Mouse (Mus musculus): Measurements from ENCODE around the gene Lhb. TPM values are rescaled to one million over a fixed set of nuclear protein-coding genes. Genes with fewer than 3 reads are reported as not detected.
"Not testable (repeated sequence)": the region's sequence is repeated elsewhere in the genome, so short reads cannot be mapped to it uniquely, and the experiment has no call there.

Gene Lhb
- total and polyA plus RNA-seq, 3 experiments, result 0.84 TPM; not detected in 2

DNA sequence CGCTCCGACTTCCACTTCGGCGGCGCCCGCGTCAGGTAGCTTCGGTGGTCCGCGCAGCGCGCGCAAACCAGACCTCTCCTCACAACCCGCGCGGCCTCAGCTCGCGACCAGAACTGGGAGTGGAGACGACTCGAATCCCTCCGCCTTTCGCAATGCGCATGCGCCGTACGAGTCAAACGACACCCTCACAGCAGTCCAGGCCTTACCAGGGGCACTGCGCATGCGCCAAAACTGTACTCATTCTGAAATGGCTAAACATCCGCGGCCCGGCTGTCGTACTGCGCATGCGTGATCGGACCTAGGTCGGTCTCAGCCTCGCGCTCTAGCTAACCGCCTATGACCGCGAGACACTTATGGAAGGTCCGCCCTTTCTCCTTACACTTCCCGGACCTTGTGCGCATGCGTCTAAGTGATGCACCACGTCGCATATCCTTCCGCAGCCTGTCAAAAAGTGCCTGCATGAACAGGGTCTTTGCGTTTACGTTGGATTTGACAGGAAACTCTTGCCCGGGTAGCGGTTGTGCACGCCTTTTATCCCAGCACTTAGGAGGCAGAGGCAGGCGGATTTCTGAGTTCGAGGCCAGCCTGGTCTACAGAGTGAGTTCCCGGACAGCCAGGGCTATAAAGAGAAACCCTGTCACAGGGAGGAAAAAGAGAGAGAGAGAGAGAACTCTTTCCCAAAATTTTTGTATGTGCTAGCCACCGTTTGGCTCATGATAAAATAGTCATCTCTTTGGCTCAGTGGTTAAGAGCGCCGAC lies 24.9 kb upstream of the Lhb start, which contains the start of gene Snrnp70:
Gene Snrnp70 (minus strand): TSS at position 165 of the 759 bp plus-strand sequence.
- intact Hi-C loops (cut with DNase I), result loop anchor here (5.0 kb wide), 1 partner anchor 93 kb away; no protein-coding TSS in a partner anchor
- under 1% methylated on average over 60 of the region's 60 CpGs for WGBS

DNA sequence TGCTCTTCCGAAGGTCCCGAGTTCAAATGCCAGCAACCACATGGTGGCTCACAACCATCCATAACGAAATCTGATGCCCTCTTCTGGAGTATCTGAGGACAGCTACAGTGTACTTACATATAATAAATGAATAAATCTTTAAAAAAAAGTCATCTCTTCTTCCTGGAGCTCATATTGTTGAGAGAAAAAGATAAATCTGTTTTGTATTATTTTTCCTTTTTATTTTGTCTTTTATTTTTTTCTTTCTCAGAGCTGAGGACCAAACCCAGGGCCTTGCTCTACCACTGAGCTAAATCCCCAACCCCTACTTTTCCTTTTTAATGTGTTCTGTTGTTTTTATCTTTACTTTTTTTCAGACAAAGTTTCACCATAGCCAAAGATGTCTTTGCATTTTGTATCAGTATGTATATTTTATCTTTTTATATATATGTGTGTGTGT lies 24.3 kb upstream of the Lhb start:
- H3K27ac ChIP-seq, result peak overlapping the region; percentile 85
- WGBS, result 0% methylated on average over 3 of the region's 3 CpGs
- not testable (repeated sequence) for H3K9ac ChIP-seq (ENCODE audit: low read depth, low read length); DNase-seq; H3K4me1 ChIP-seq (ENCODE audit: control insufficient read depth, insufficient read depth, low read length); H3K79me2 ChIP-seq (replicated peaks; ENCODE audit: control insufficient read depth, insufficient read depth, low read length); H3K27me3 ChIP-seq (ENCODE audit: control insufficient read depth, insufficient read depth, low read length)
- peak overlapping the region; percentile 62 for H3K4me3 ChIP-seq
- peaks cover 14% of the 10 kb centered on the region for H3K36me3 ChIP-seq (ENCODE audit: control insufficient read depth, insufficient read depth, low read length)
- peak; percentile 67 for TF ChIP-seq CTCF (IDR thresholded peaks at IDR 0.05)
- intact Hi-C loops (cut with DNase I), result loop anchor here (5.0 kb wide), 1 partner anchor 94 kb away; no protein-coding TSS in a partner anchor

More for the DNA sequence above, 24.9 kb upstream of the Lhb start, which contains the start of gene Snrnp70:
- no peaks in the 10 kb centered on the region for H3K27me3 ChIP-seq (ENCODE audit: control insufficient read depth, insufficient read depth, low read length)
- peak within 1 kb of the TSS; percentile 94 for H3K27ac ChIP-seq
- peak; percentile 98 to 100 for DNase-seq
- peaks cover 15% of the 10 kb centered on the region for H3K36me3 ChIP-seq (ENCODE audit: control insufficient read depth, insufficient read depth, low read length)
- H3K9ac ChIP-seq (ENCODE audit: low read depth, low read length), result peak within 1 kb of the TSS; percentile 74
- peaks cover 8% of the 10 kb centered on the region for H3K79me2 ChIP-seq (replicated peaks; ENCODE audit: control insufficient read depth, insufficient read depth, low read length)
- H3K4me1 ChIP-seq (ENCODE audit: control insufficient read depth, insufficient read depth, low read length), result peaks cover 7% of the 10 kb centered on the region
- H3K4me3 ChIP-seq, result peak within 1 kb of the TSS; percentile 88
- peak; percentile 94 for TF ChIP-seq EP300 (IDR thresholded peaks at IDR 0.05; ENCODE audit: insufficient read depth, low read depth, low read length)
- peak; percentile 89 for TF ChIP-seq POLR2A (IDR thresholded peaks at IDR 0.05; ENCODE audit: insufficient read depth, low read depth, low read length)
- TF ChIP-seq CTCF (IDR thresholded peaks at IDR 0.05), result no peak

DNA sequence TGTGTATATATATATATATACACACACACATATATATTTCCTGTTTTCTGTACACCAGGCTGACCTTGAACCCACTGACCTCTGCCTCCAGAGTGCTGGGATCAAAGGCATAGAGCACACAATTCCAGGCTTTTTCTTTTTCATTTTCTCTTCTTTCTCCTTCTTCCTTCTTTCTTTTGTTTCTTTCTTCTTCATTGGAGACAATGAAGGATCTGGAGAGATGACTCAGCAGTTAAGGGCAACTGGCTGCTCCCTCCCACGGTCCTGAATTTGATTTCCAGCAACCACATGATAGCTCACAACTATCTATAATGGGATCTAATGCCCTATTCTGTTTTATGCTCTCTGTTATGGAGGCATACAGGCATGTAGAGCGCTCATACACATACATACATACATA lies 23.8 kb upstream of the Lhb start:
- no peak overlapping the region for H3K27ac ChIP-seq
- intact Hi-C loops (cut with DNase I), result loop anchor here (5.0 kb wide), 1 partner anchor 94 kb away; no protein-coding TSS in a partner anchor

DNA sequence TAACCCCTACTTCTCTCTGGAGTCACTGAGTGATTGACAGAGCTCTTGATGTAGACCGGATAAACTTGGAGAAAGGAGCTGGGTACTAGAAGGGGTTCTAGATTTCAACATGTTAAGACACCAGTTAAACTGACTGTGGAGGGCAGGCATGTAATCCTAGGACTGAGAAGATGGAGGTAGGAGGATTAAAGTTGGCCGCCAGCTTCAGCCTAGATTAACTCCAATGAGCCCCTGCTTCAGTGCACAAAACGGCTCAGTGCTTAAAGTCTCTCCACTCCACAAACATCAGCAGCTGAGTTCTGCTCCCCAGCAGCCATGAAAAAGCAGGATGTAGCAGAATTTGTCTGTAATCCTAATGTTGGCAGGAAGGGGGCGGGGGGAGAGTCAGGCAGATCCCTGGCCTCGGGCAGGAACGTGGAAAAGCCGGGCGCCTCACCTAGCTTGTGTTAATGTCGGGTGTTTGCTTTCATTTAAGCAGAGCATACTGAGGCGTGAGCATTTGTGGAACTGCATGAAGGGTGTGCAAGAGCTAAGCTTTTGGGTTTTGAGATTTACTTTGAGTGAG lies 19.0 kb upstream of the Lhb start:
- Histone ChIP-seq H3K79me2 (replicated peaks; ENCODE audit: control insufficient read depth, insufficient read depth, low read length) (no peaks in the 10 kb centered on the region), H3K4me1 (ENCODE audit: control insufficient read depth, insufficient read depth, low read length) (0 out of 2 replicates have a peak, but pooled peaks cover 3% of the 10 kb centered on the region), H3K27ac (no peak overlapping the region), H3K27me3 (ENCODE audit: control insufficient read depth, insufficient read depth, low read length) (no peaks in the 10 kb centered on the region), H3K36me3 (ENCODE audit: control insufficient read depth, insufficient read depth, low read length) (no peaks in the 10 kb centered on the region), H3K9ac (ENCODE audit: low read depth, low read length) (no peak overlapping the region), H3K4me3 (no peak overlapping the region)
- no peak for DNase-seq
- TF ChIP-seq CTCF (IDR thresholded peaks at IDR 0.05), result no peak
- TF ChIP-seq POLR2A (IDR thresholded peaks at IDR 0.05; ENCODE audit: insufficient read depth, low read depth, low read length), result no peak
- TF ChIP-seq EP300 (IDR thresholded peaks at IDR 0.05; ENCODE audit: insufficient read depth, low read depth, low read length), result no peak
- intact Hi-C loops (cut with DNase I), result no loop called here
- 51% methylated on average over 10 of the region's 10 CpGs for WGBS

More for the DNA sequence above, 23.8 kb upstream of the Lhb start:
- Histone ChIP-seq H3K4me3 (no peak overlapping the region), H3K79me2 (replicated peaks; ENCODE audit: control insufficient read depth, insufficient read depth, low read length) (peaks cover 8% of the 10 kb centered on the region), H3K9ac (ENCODE audit: low read depth, low read length) (no peak overlapping the region), H3K4me1 (ENCODE audit: control insufficient read depth, insufficient read depth, low read length) (peaks cover 7% of the 10 kb centered on the region), H3K36me3 (ENCODE audit: control insufficient read depth, insufficient read depth, low read length) (peaks cover 14% of the 10 kb centered on the region), H3K27me3 (ENCODE audit: control insufficient read depth, insufficient read depth, low read length) (no peaks in the 10 kb centered on the region)
- TF ChIP-seq CTCF (IDR thresholded peaks at IDR 0.05) (no peak), EP300 (IDR thresholded peaks at IDR 0.05; ENCODE audit: insufficient read depth, low read depth, low read length) (no peak), POLR2A (IDR thresholded peaks at IDR 0.05; ENCODE audit: insufficient read depth, low read depth, low read length) (no peak)
- 78% methylated on average over 2 of the region's 2 CpGs for WGBS
- DNase-seq, result no peak

DNA sequence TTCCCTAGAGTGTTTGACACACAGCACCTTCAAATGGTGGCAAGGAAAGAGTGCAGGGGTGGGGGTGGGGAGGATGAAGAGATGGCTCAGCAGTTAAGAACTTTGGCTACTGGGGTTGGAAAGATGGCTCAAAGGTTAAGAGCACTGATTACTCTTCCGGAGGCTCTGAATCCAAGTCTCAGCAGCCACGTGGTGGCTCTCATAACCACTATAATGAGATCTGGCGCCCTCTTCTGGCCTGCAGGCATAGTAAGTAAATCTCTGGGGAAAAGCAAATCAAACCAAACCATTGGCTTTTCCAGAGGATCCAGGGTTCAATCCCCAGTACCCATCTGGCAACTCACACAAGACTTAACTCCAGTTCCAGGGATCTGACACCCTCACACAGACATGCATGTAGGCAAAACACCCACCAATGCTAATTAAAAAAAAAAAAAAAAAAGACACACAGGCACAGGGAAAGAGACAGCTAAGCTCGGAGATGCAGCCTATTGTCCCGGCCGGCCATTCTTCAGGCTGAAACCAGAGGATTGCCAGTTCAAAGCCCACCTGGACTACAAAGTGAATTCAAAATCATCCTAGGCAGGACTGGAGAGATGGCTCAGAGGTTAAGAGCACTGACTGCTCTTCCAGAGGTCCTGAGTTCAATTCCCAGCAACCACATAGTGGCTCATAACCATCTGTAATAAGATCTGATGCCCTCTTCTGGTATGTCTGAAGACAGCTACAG lies 16.9 kb upstream of the Lhb start:
- Histone ChIP-seq H3K9ac (ENCODE audit: low read depth, low read length) (no peak overlapping the region), H3K27me3 (ENCODE audit: control insufficient read depth, insufficient read depth, low read length) (no peaks in the 10 kb centered on the region), H3K27ac (no peak overlapping the region), H3K4me1 (ENCODE audit: control insufficient read depth, insufficient read depth, low read length) (0 out of 2 replicates have a peak, but pooled peaks cover 3% of the 10 kb centered on the region), H3K4me3 (no peak overlapping the region), H3K36me3 (ENCODE audit: control insufficient read depth, insufficient read depth, low read length) (no peaks in the 10 kb centered on the region), H3K79me2 (replicated peaks; ENCODE audit: control insufficient read depth, insufficient read depth, low read length) (no peaks in the 10 kb centered on the region)
- DNase-seq, result peak; percentile 45 to 56
- intact Hi-C loops (cut with DNase I), result no loop called here
- 42% methylated on average over 6 of the region's 6 CpGs for WGBS
- TF ChIP-seq CTCF (IDR thresholded peaks at IDR 0.05) (peak; percentile 73), EP300 (IDR thresholded peaks at IDR 0.05; ENCODE audit: insufficient read depth, low read depth, low read length) (no peak)
